Mouse (Mus musculus) spleen, postnatal 10 days (tissue): Measurements from ENCODE around the gene Fam227a.

Source experiments
- DNase-seq, 2 experiments: peaks; one replicate each; pipeline ENCODE4 v3.0.0; 2021 to 2022; ENCODE audit warnings: low spot score in 2 of 2

Fam227a gene

GRCm38 (mm10) chr15:79617135-79617534, 41.6 kb downstream of the Fam227a start:
- no peak for DNase-seq

- DNase-seq = no peak
Measured at GRCm38 (mm10) chr15:79616729-79617128, 42.0 kb downstream of the Fam227a start.

GRCm38 (mm10) chr15:79615501-79615900, 43.3 kb downstream of the Fam227a start:
- no peak for DNase-seq

GRCm38 (mm10) chr15:79609226-79609625, 49.5 kb downstream of the Fam227a start:
- no peak for DNase-seq

- DNase-seq = no peak
Measured at GRCm38 (mm10) chr15:79608214-79608613, 50.5 kb downstream of the Fam227a start.

- DNase-seq = no peak
Measured at GRCm38 (mm10) chr15:79607757-79608156, 51.0 kb downstream of the Fam227a start.

- DNase-seq = no peak
Measured at GRCm38 (mm10) chr15:79606161-79606560, 52.6 kb downstream of the Fam227a start.

GRCm38 (mm10) chr15:79604990-79605665, 53.6 kb downstream of the Fam227a start, which contains the start of gene Dmc1:
TSS of gene Dmc1 (minus strand) at chr15:79605109.
- peak in 1 of 2 experiments; percentile 60 for DNase-seq

GRCm38 (mm10) chr15:79600176-79600575, 58.6 kb downstream of the Fam227a start:
- DNase-seq = no peak

GRCm38 (mm10) chr15:79598715-79599114, 60.0 kb downstream of the Fam227a start:
- DNase-seq = no peak

- DNase-seq = no peak
Measured at GRCm38 (mm10) chr15:79581581-79581980, 77.2 kb downstream of the Fam227a start.

GRCm38 (mm10) chr15:79577671-79578426, 80.9 kb downstream of the Fam227a start:
- DNase-seq = no peak

- DNase-seq = no peak
Measured at GRCm38 (mm10) chr15:79576947-79577346, 81.8 kb downstream of the Fam227a start.

GRCm38 (mm10) chr15:79575543-79576222, 83.1 kb downstream of the Fam227a start:
- no peak for DNase-seq

GRCm38 (mm10) chr15:79562417-79562816, 96.3 kb downstream of the Fam227a start:
- DNase-seq = no peak

- no peak for DNase-seq
Measured at GRCm38 (mm10) chr15:79559649-79560048, 99.1 kb downstream of the Fam227a start.
